Mouse (Mus musculus) forebrain, embryonic 14.5 days (tissue): ENCODE results near the gene Tns1. TPM values are rescaled to one million over a fixed set of nuclear protein-coding genes. Genes with fewer than 3 reads are reported as not detected.

Experiments used
- ATAC-seq: fragments of 200-750 bp; cut with Nextera tagmentation; 2 replicates; pipeline ENCODE4 v1.8.0; 2017; ENCODE audit warnings: mild to moderate bottlenecking, moderate library complexity
- DNase-seq: peaks from one replicate; pipeline ENCODE4 v3.0.0-alpha.2; 2015; ENCODE audit warnings: low spot score
- H3K27ac ChIP-seq: fragments of 300-500 bp; sonication (generic); 2 replicates; pipeline ENCODE4 v1.5.1; 2014; ENCODE audit warnings: low read depth, mild to moderate bottlenecking, control low read depth, low read length, moderate library complexity
- H3K27me3 ChIP-seq: fragments of 300-500 bp; sonication (generic); replicated peaks from 2 replicates; pipeline ENCODE4 v1.6.1; 2014; ENCODE audit warnings: low read length, control low read depth, mixed read lengths; ENCODE audit not compliant: control insufficient read depth, insufficient read depth
- H3K36me3 ChIP-seq: fragments of 300-500 bp; sonication (generic); 2 replicates; pipeline ENCODE4 v1.6.1; 2014; ENCODE audit warnings: low read length, control low read depth; ENCODE audit not compliant: control insufficient read depth, insufficient read depth
- H3K4me1 ChIP-seq: fragments of 300-500 bp; sonication (generic); 2 replicates; pipeline ENCODE4 v1.6.1; 2014; ENCODE audit warnings: antibody characterized with exemption, low read length, control low read depth; ENCODE audit not compliant: control insufficient read depth, insufficient read depth
- H3K4me2 ChIP-seq: fragments of 300-500 bp; sonication (generic); 2 replicates; pipeline ENCODE4 v1.6.1; 2014; ENCODE audit warnings: mild to moderate bottlenecking, control low read depth, low read length
- H3K4me3 ChIP-seq: fragments of 300-500 bp; sonication (generic); 2 replicates; pipeline ENCODE4 v1.5.1; 2014; ENCODE audit warnings: low read depth, low read length, control low read depth
- H3K9ac ChIP-seq: fragments of 300-500 bp; sonication (generic); 2 replicates; pipeline ENCODE4 v1.6.1; 2014; ENCODE audit warnings: mild to moderate bottlenecking, low read length, control low read depth, moderate library complexity
- H3K9me3 ChIP-seq: fragments of 300-500 bp; sonication (generic); replicated peaks from 2 replicates; pipeline ENCODE4 v1.6.1; 2016; ENCODE audit warnings: low read length, control low read depth, mixed read lengths; ENCODE audit not compliant: control insufficient read depth
- WGBS: fragments of 180-500 bp; shearing (Covaris S2); extraction: QIAGEN DNeasy Blood & Tissue Kit; methylation state at CpG from one replicate; pipeline ENCODE4 v1.1.7; 2014; 5-methylcytosine and 5-hydroxymethylcytosine counted together
- polyA plus RNA-seq: library from polyadenylated mRNA; unstranded; fragments of >200 nt; fragmentation: Nextera tagmentation; extraction: Ambion mirVana; gene quantifications from 2 replicates; pipeline ENCODE4 v1.2.1, GENCODE M21; 2014

Gene Tns1
- polyA plus RNA-seq, 1 experiment from 2014 or later = 7.7 TPM

GRCm38 (mm10) chr1:74041692-74042091 is 82.6 kb downstream of the Tns1 start:
- H3K4me2 ChIP-seq = no peak overlapping the region
- ATAC-seq (no peak), DNase-seq (no peak)
- H3K4me3 ChIP-seq = no peak overlapping the region
- 55% methylated on average over 8 of the region's 8 CpGs for WGBS
- no peaks in the 10 kb centered on the region for H3K36me3 ChIP-seq
- H3K9me3 ChIP-seq = no peaks in the 10 kb centered on the region
- H3K27ac ChIP-seq = no peak overlapping the region
- peaks cover 11% of the 10 kb centered on the region for H3K4me1 ChIP-seq
- peaks cover 6% of the 10 kb centered on the region; the same call in 1 of the 2 replicates for H3K27me3 ChIP-seq
- H3K9ac ChIP-seq = no peak overlapping the region

- H3K36me3 ChIP-seq = no peaks in the 10 kb centered on the region
- H3K9me3 ChIP-seq = no peaks in the 10 kb centered on the region
- no peak overlapping the region for H3K27ac ChIP-seq
- 78% methylated on average over 7 of the region's 7 CpGs for WGBS
- no peak overlapping the region for H3K4me3 ChIP-seq
- no peak overlapping the region for H3K4me2 ChIP-seq
- peaks cover 11% of the 10 kb centered on the region for H3K4me1 ChIP-seq
- peaks cover 7% of the 10 kb centered on the region; the same call in 1 of the 2 replicates for H3K27me3 ChIP-seq
- no peak overlapping the region for H3K9ac ChIP-seq
- DNase-seq (no peak), ATAC-seq (no peak)
These were observed 83.1 kb downstream of the Tns1 start for GRCm38 (mm10) chr1:74041178-74041577.

GRCm38 (mm10) chr1:74036560-74037390 is 87.5 kb downstream of the Tns1 start:
- Histone ChIP-seq H3K9me3 (no peaks in the 10 kb centered on the region), H3K4me3 (peak overlapping the region; percentile 21), H3K4me2 (peak overlapping the region; percentile 48), H3K27ac (no peak overlapping the region), H3K27me3 (peaks cover 7% of the 10 kb centered on the region; the same call in 1 of the 2 replicates), H3K9ac (peak overlapping the region; percentile 43), H3K4me1 (peaks cover 4% of the 10 kb centered on the region), H3K36me3 (no peaks in the 10 kb centered on the region)
- 5% methylated on average over 38 of the region's 40 CpGs for WGBS
- peak; percentile 33 for ATAC-seq
- peak; percentile 18 for DNase-seq

GRCm38 (mm10) chr1:74035912-74036489 is 88.2 kb downstream of the Tns1 start:
- Histone ChIP-seq H3K36me3 (no peaks in the 10 kb centered on the region), H3K4me3 (no peak overlapping the region), H3K4me1 (peaks cover 9% of the 10 kb centered on the region), H3K27ac (no peak overlapping the region), H3K9me3 (no peaks in the 10 kb centered on the region), H3K4me2 (no peak overlapping the region), H3K27me3 (peaks cover 7% of the 10 kb centered on the region; the same call in 1 of the 2 replicates), H3K9ac (no peak overlapping the region)
- 48% methylated on average over 3 of the region's 3 CpGs for WGBS
- DNase-seq = no peak
- ATAC-seq = no peak

GRCm38 (mm10) chr1:74035487-74035886 is 88.8 kb downstream of the Tns1 start:
- WGBS = 75% methylated on average over 4 of the region's 4 CpGs
- H3K4me1 ChIP-seq = peaks cover 12% of the 10 kb centered on the region
- DNase-seq = no peak
- H3K27ac ChIP-seq = no peak overlapping the region
- no peaks in the 10 kb centered on the region for H3K36me3 ChIP-seq
- no peak overlapping the region for H3K4me2 ChIP-seq
- H3K4me3 ChIP-seq = no peak overlapping the region
- H3K9me3 ChIP-seq = no peaks in the 10 kb centered on the region
- no peak overlapping the region for H3K9ac ChIP-seq
- ATAC-seq = no peak
- peaks cover 7% of the 10 kb centered on the region; the same call in 1 of the 2 replicates for H3K27me3 ChIP-seq

- ATAC-seq (no peak), DNase-seq (no peak)
- Histone ChIP-seq H3K9me3 (no peaks in the 10 kb centered on the region), H3K27ac (no peak overlapping the region), H3K4me2 (no peak overlapping the region), H3K9ac (no peak overlapping the region), H3K4me1 (peaks cover 12% of the 10 kb centered on the region), H3K36me3 (no peaks in the 10 kb centered on the region), H3K4me3 (no peak overlapping the region), H3K27me3 (peaks cover 7% of the 10 kb centered on the region; the same call in 1 of the 2 replicates)
- 79% methylated on average over 2 of the region's 2 CpGs for WGBS
These were observed 89.5 kb downstream of the Tns1 start for GRCm38 (mm10) chr1:74034736-74035135.

- DNase-seq (no peak), ATAC-seq (no peak)
- H3K4me1 ChIP-seq = peaks cover 12% of the 10 kb centered on the region
- no peak overlapping the region for H3K4me3 ChIP-seq
- H3K4me2 ChIP-seq = no peak overlapping the region
- peaks cover 7% of the 10 kb centered on the region; the same call in 1 of the 2 replicates for H3K27me3 ChIP-seq
- H3K36me3 ChIP-seq = no peaks in the 10 kb centered on the region
- no peak overlapping the region for H3K27ac ChIP-seq
- H3K9me3 ChIP-seq = no peaks in the 10 kb centered on the region
- no peak overlapping the region for H3K9ac ChIP-seq
These were observed 90.0 kb downstream of the Tns1 start for GRCm38 (mm10) chr1:74034211-74034610.

- Histone ChIP-seq H3K4me3 (no peak overlapping the region), H3K9ac (no peak overlapping the region), H3K4me2 (no peak overlapping the region), H3K27ac (peak overlapping the region; percentile 9; the same call in 1 of the 2 replicates), H3K36me3 (no peaks in the 10 kb centered on the region), H3K9me3 (no peaks in the 10 kb centered on the region), H3K4me1 (peaks cover 12% of the 10 kb centered on the region), H3K27me3 (peaks cover 7% of the 10 kb centered on the region; the same call in 1 of the 2 replicates)
- no peak for DNase-seq
- 79% methylated on average over 4 of the region's 4 CpGs for WGBS
- ATAC-seq = no peak
These were observed 90.8 kb downstream of the Tns1 start for GRCm38 (mm10) chr1:74033407-74033806.

GRCm38 (mm10) chr1:74032966-74033365 is 91.3 kb downstream of the Tns1 start:
- peaks cover 7% of the 10 kb centered on the region; the same call in 1 of the 2 replicates for H3K27me3 ChIP-seq
- WGBS = 76% methylated on average over 5 of the region's 5 CpGs
- DNase-seq (no peak), ATAC-seq (no peak)
- H3K27ac ChIP-seq = peak overlapping the region; percentile 9; the same call in 1 of the 2 replicates
- H3K4me2 ChIP-seq = no peak overlapping the region
- no peak overlapping the region for H3K9ac ChIP-seq
- H3K4me1 ChIP-seq = peaks cover 12% of the 10 kb centered on the region
- H3K36me3 ChIP-seq = no peaks in the 10 kb centered on the region
- H3K9me3 ChIP-seq = no peaks in the 10 kb centered on the region
- H3K4me3 ChIP-seq = no peak overlapping the region
